Mouse (Mus musculus): ENCODE data around the gene Bbs9.

Gene Bbs9

GRCm38 (mm10) chr9:22532810-22533447 is 57.4 kb downstream of the Bbs9 start:
- peak in 1 of 2 experiments; percentile 47 for DNase-seq

- no peak for DNase-seq
Observed at GRCm38 (mm10) chr9:22537767-22538373, 62.4 kb downstream of the Bbs9 start.

GRCm38 (mm10) chr9:22539546-22539945 is 64.0 kb downstream of the Bbs9 start:
- DNase-seq = no peak

GRCm38 (mm10) chr9:22541130-22541529 is 65.6 kb downstream of the Bbs9 start:
- no peak for DNase-seq

- no peak for DNase-seq
Observed at GRCm38 (mm10) chr9:22543467-22543866, 68.0 kb downstream of the Bbs9 start.

GRCm38 (mm10) chr9:22544349-22545341 is 69.1 kb downstream of the Bbs9 start:
- no peak for DNase-seq

- no peak for DNase-seq
Observed at GRCm38 (mm10) chr9:22551273-22551672, 75.8 kb downstream of the Bbs9 start.

- DNase-seq = no peak
Observed at GRCm38 (mm10) chr9:22556076-22556475, 80.6 kb downstream of the Bbs9 start.

GRCm38 (mm10) chr9:22557467-22557866 is 82.0 kb downstream of the Bbs9 start:
- peak; percentile 71 to 82 for DNase-seq

- DNase-seq = no peak
Observed at GRCm38 (mm10) chr9:22563612-22564347, 88.3 kb downstream of the Bbs9 start.

- DNase-seq = no peak
Observed at GRCm38 (mm10) chr9:22567726-22568125, 92.2 kb downstream of the Bbs9 start.

- DNase-seq = no peak
Observed at GRCm38 (mm10) chr9:22576426-22577139, 101.1 kb downstream of the Bbs9 start.

GRCm38 (mm10) chr9:22578266-22578665 is 102.8 kb downstream of the Bbs9 start:
- DNase-seq = no peak

GRCm38 (mm10) chr9:22584221-22584620 is 108.7 kb downstream of the Bbs9 start:
- DNase-seq = no peak

GRCm38 (mm10) chr9:22593032-22593431 is 117.5 kb downstream of the Bbs9 start:
- DNase-seq = no peak

- DNase-seq = no peak
Observed at GRCm38 (mm10) chr9:22596650-22597049, 121.1 kb downstream of the Bbs9 start.

- no peak for DNase-seq
Observed at GRCm38 (mm10) chr9:22613271-22613824, 137.8 kb downstream of the Bbs9 start.

GRCm38 (mm10) chr9:22619245-22619644 is 143.7 kb downstream of the Bbs9 start:
- no peak for DNase-seq

GRCm38 (mm10) chr9:22624966-22625365 is 149.5 kb downstream of the Bbs9 start:
- DNase-seq = peak; percentile 44 to 56

GRCm38 (mm10) chr9:22626014-22626413 is 150.5 kb downstream of the Bbs9 start:
- no peak for DNase-seq

- DNase-seq = no peak
Observed at GRCm38 (mm10) chr9:22627912-22628311, 152.4 kb downstream of the Bbs9 start.
